Mouse (Mus musculus): ENCODE measurements around the gene Antxr2.
A peak's percentile ranks its signal among the peaks of the same experiment; 100 is the strongest.

Antxr2 gene

GRCm38 (mm10) chr5:98030902-98031641 is at the start of gene Antxr2:
Gene Antxr2 (minus strand): TSS chr5:98031043.
- DNase-seq (ENCODE audit: low spot score) = peak; percentile 81

GRCm38 (mm10) chr5:98076612-98077011 is 45.8 kb upstream of the Antxr2 start:
- no peak for DNase-seq (ENCODE audit: low spot score)

- no peak for DNase-seq (ENCODE audit: low spot score)
Observed at GRCm38 (mm10) chr5:98069191-98069590, 38.3 kb upstream of the Antxr2 start.

- DNase-seq (ENCODE audit: low spot score) = no peak
Observed at GRCm38 (mm10) chr5:98055275-98055674, 24.4 kb upstream of the Antxr2 start.

- no peak for DNase-seq (ENCODE audit: low spot score)
Observed at GRCm38 (mm10) chr5:98054834-98055233, 24.0 kb upstream of the Antxr2 start.

- DNase-seq (ENCODE audit: low spot score) = no peak
Observed at GRCm38 (mm10) chr5:98034928-98035327, 4.1 kb upstream of the Antxr2 start.

- DNase-seq (ENCODE audit: low spot score) = no peak
Observed at GRCm38 (mm10) chr5:98034207-98034606, 3.4 kb upstream of the Antxr2 start.

- DNase-seq (ENCODE audit: low spot score) = no peak
Observed at GRCm38 (mm10) chr5:98032803-98033420, 2.1 kb upstream of the Antxr2 start.

- no peak for DNase-seq (ENCODE audit: low spot score)
Observed at GRCm38 (mm10) chr5:98030091-98030901, 547 bp downstream of the Antxr2 start.

GRCm38 (mm10) chr5:98027688-98028389 is 3.0 kb downstream of the Antxr2 start:
- DNase-seq (ENCODE audit: low spot score) = no peak

GRCm38 (mm10) chr5:98025921-98026320 is 4.9 kb downstream of the Antxr2 start:
- DNase-seq (ENCODE audit: low spot score) = no peak

- no peak for DNase-seq (ENCODE audit: low spot score)
Observed at GRCm38 (mm10) chr5:98024545-98024944, 6.3 kb downstream of the Antxr2 start.

- no peak for DNase-seq (ENCODE audit: low spot score)
Observed at GRCm38 (mm10) chr5:98021518-98021917, 9.3 kb downstream of the Antxr2 start.

- no peak for DNase-seq (ENCODE audit: low spot score)
Observed at GRCm38 (mm10) chr5:98020658-98021057, 10.2 kb downstream of the Antxr2 start.

GRCm38 (mm10) chr5:98019396-98019795 is 11.4 kb downstream of the Antxr2 start:
- no peak for DNase-seq (ENCODE audit: low spot score)

GRCm38 (mm10) chr5:98018162-98018561 is 12.7 kb downstream of the Antxr2 start:
- DNase-seq (ENCODE audit: low spot score) = no peak

- no peak for DNase-seq (ENCODE audit: low spot score)
Observed at GRCm38 (mm10) chr5:98016247-98017203, 14.3 kb downstream of the Antxr2 start.

- DNase-seq (ENCODE audit: low spot score) = no peak
Observed at GRCm38 (mm10) chr5:98005751-98006150, 25.1 kb downstream of the Antxr2 start.

GRCm38 (mm10) chr5:97999261-97999824 is 31.5 kb downstream of the Antxr2 start:
- no peak for DNase-seq (ENCODE audit: low spot score)

GRCm38 (mm10) chr5:97996500-97997176 is 34.2 kb downstream of the Antxr2 start:
- DNase-seq (ENCODE audit: low spot score) = no peak
